In genomic region chr2:18985506-18985905, GRCm38 (mm10) we compare ENCODE assay signal across 17 mouse cellular contexts. TPM values are rescaled to one million over a fixed set of nuclear protein-coding genes. Genes with fewer than 3 reads are reported as not detected.
"Had no signal": no experiment of that assay in that cellular context is flagged by ENCODE, and none has a peak within 500 bp of the region (broad histone marks: within the 10 kb centered on the region; RNA-seq: fewer than 3 reads in every experiment).

No protein-coding gene starts in this region.

- DNase-seq: gastrocnemius, adult 2 months; gastrocnemius, postnatal 10 days; gastrocnemius, postnatal 25 days; heart, adult 2 months; heart, postnatal 10 days; heart, postnatal 4 days; kidney, adult 18-20 months; kidney, adult 8-10 months; kidney, postnatal 10 days; kidney, postnatal 25 days; kidney, postnatal 4 days; liver; liver, embryonic 13.5 days had no signal

- ATAC-seq: hindbrain, embryonic 16.5 days; inflammation-experienced regulatory T-cells, adult 6 months; intestine, embryonic 15.5 days; intestine, postnatal 0 days had no signal

RNA-seq across cellular contexts. Expression of gene 4930426L09Rik, which starts 12.6 kb away (rescaled TPM):
- total RNA-seq: gastrocnemius, adult 2 months; heart, adult 2 months had no signal
